Mouse (Mus musculus) heart, embryonic 15.5 days (tissue): ENCODE measurements at regions not wholly inside any gene's neighbourhood (a gene's known extent, or its start where the extent isn't known, plus 50 kb on each side); places are given as distances from the start of the nearest gene placed in this dataset.

Experiments used
- ATAC-seq: fragments of 200-750 bp; cut with Nextera tagmentation; replicated peaks from 2 replicates; pipeline ENCODE4 v1.8.0; 2017; ENCODE audit warnings: low read depth, moderate TSS enrichment; ENCODE audit not compliant: insufficient number of reproducible peaks, insufficient read depth, low FRiP score
- H3K27ac ChIP-seq: fragments of 300-500 bp; sonication (generic); 2 replicates; pipeline ENCODE4 v1.5.1; 2015; ENCODE audit warnings: mild to moderate bottlenecking, inconsistent platforms
- H3K27me3 ChIP-seq: fragments of 300-500 bp; sonication (generic); 2 replicates; pipeline ENCODE4 v1.6.1; 2015; ENCODE audit warnings: inconsistent platforms
- H3K36me3 ChIP-seq: fragments of 300-500 bp; sonication (generic); 2 replicates; pipeline ENCODE4 v1.6.1; 2015; ENCODE audit warnings: mild to moderate bottlenecking, inconsistent platforms
- H3K4me1 ChIP-seq: fragments of 300-500 bp; sonication (generic); replicated peaks from 2 replicates; pipeline ENCODE4 v1.6.1; 2015; ENCODE audit warnings: inconsistent platforms
- H3K4me2 ChIP-seq: fragments of 300-500 bp; sonication (generic); 2 replicates; pipeline ENCODE4 v1.6.1; 2015; ENCODE audit warnings: inconsistent platforms, mild to moderate bottlenecking, moderate library complexity
- H3K4me3 ChIP-seq: fragments of 300-500 bp; sonication (generic); 2 replicates; pipeline ENCODE4 v1.5.1; 2015; ENCODE audit warnings: mild to moderate bottlenecking, inconsistent platforms
- H3K9ac ChIP-seq: fragments of 300-500 bp; sonication (generic); 2 replicates; pipeline ENCODE4 v1.6.1; 2015; ENCODE audit warnings: mild to moderate bottlenecking, inconsistent platforms
- H3K9me3 ChIP-seq: fragments of 300-500 bp; sonication (generic); replicated peaks from 2 replicates; pipeline ENCODE4 v1.6.1; 2016; ENCODE audit warnings: inconsistent platforms
- WGBS: fragments of 180-500 bp; shearing (Covaris S2); methylation state at CpG from one replicate; pipeline ENCODE4 v1.1.7; 2015; ENCODE audit warnings: mixed read lengths; 5-methylcytosine and 5-hydroxymethylcytosine counted together

GRCm38 (mm10) chr2:173376926-173377325 lies 100.6 kb upstream of the Pmepa1 start:
- Histone ChIP-seq H3K27ac (no peak overlapping the region), H3K36me3 (no peaks in the 10 kb centered on the region), H3K4me3 (no peak overlapping the region), H3K9me3 (no peaks in the 10 kb centered on the region), H3K4me2 (no peak overlapping the region), H3K9ac (no peak overlapping the region), H3K4me1 (peaks cover 25% of the 10 kb centered on the region), H3K27me3 (no peaks in the 10 kb centered on the region)
- ATAC-seq: no peak
- WGBS: 85% methylated on average over 6 of the region's 6 CpGs

- peak overlapping the region; percentile 43; the same call in 1 of the 2 replicates for H3K27ac ChIP-seq
- no peaks in the 10 kb centered on the region for H3K9me3 ChIP-seq
- 41% methylated on average over 10 of the region's 12 CpGs for WGBS
- ATAC-seq: 0 out of 2 replicates have a peak, but pooled peaks have one; percentile 12
- peaks cover 27% of the 10 kb centered on the region for H3K4me1 ChIP-seq
- H3K27me3 ChIP-seq: no peaks in the 10 kb centered on the region
- H3K4me3 ChIP-seq: no peak overlapping the region
- H3K9ac ChIP-seq: no peak overlapping the region
- no peak overlapping the region for H3K4me2 ChIP-seq
- H3K36me3 ChIP-seq: no peaks in the 10 kb centered on the region
These were observed 101.3 kb upstream of the Pmepa1 start for GRCm38 (mm10) chr2:173377497-173378257.

GRCm38 (mm10) chr2:173379736-173380135 lies 103.4 kb upstream of the Pmepa1 start:
- Histone ChIP-seq H3K9me3 (no peaks in the 10 kb centered on the region), H3K36me3 (no peaks in the 10 kb centered on the region), H3K4me3 (no peak overlapping the region), H3K4me1 (peaks cover 24% of the 10 kb centered on the region), H3K4me2 (no peak overlapping the region), H3K9ac (no peak overlapping the region), H3K27ac (peak overlapping the region; percentile 56; the same call in 1 of the 2 replicates), H3K27me3 (no peaks in the 10 kb centered on the region)
- 77% methylated on average over 1 of the region's 1 CpGs for WGBS
- ATAC-seq: no peak

GRCm38 (mm10) chr2:173380341-173380761 lies 104.0 kb upstream of the Pmepa1 start:
- ATAC-seq: 0 out of 2 replicates have a peak, but pooled peaks have one; percentile 41
- peak overlapping the region; percentile 56; the same call in 1 of the 2 replicates for H3K27ac ChIP-seq
- no peaks in the 10 kb centered on the region for H3K9me3 ChIP-seq
- 28% methylated on average over 3 of the region's 3 CpGs for WGBS
- peaks cover 24% of the 10 kb centered on the region for H3K4me1 ChIP-seq
- no peak overlapping the region for H3K4me3 ChIP-seq
- no peak overlapping the region for H3K4me2 ChIP-seq
- H3K9ac ChIP-seq: no peak overlapping the region
- no peaks in the 10 kb centered on the region for H3K27me3 ChIP-seq
- no peaks in the 10 kb centered on the region for H3K36me3 ChIP-seq

GRCm38 (mm10) chr2:173382176-173382813 lies 106.0 kb upstream of the Pmepa1 start:
- Histone ChIP-seq H3K4me1 (peaks cover 27% of the 10 kb centered on the region), H3K9ac (no peak overlapping the region), H3K4me2 (no peak overlapping the region), H3K36me3 (no peaks in the 10 kb centered on the region), H3K27me3 (no peaks in the 10 kb centered on the region), H3K27ac (peak overlapping the region; percentile 26; the same call in 1 of the 2 replicates), H3K9me3 (no peaks in the 10 kb centered on the region), H3K4me3 (no peak overlapping the region)
- ATAC-seq: no peak
- 42% methylated on average over 7 of the region's 7 CpGs for WGBS

- no peaks in the 10 kb centered on the region for H3K9me3 ChIP-seq
- no peaks in the 10 kb centered on the region for H3K27me3 ChIP-seq
- no peak overlapping the region for H3K4me3 ChIP-seq
- H3K4me2 ChIP-seq: no peak overlapping the region
- H3K27ac ChIP-seq: no peak overlapping the region
- no peak overlapping the region for H3K9ac ChIP-seq
- H3K4me1 ChIP-seq: peaks cover 14% of the 10 kb centered on the region
- no peak for ATAC-seq
- 68% methylated on average over 8 of the region's 8 CpGs for WGBS
- no peaks in the 10 kb centered on the region for H3K36me3 ChIP-seq
These were observed 108.7 kb upstream of the Pmepa1 start for GRCm38 (mm10) chr2:173384935-173385586.

- Histone ChIP-seq H3K4me2 (no peak overlapping the region), H3K27ac (no peak overlapping the region; the same call in 1 of the 2 replicates), H3K4me1 (peaks cover 7% of the 10 kb centered on the region), H3K9ac (no peak overlapping the region), H3K9me3 (no peaks in the 10 kb centered on the region), H3K36me3 (no peaks in the 10 kb centered on the region), H3K27me3 (no peaks in the 10 kb centered on the region), H3K4me3 (no peak overlapping the region)
- no peak for ATAC-seq
- 42% methylated on average over 9 of the region's 9 CpGs for WGBS
These were observed 109.4 kb upstream of the Pmepa1 start for GRCm38 (mm10) chr2:173385722-173386141.

- no peaks in the 10 kb centered on the region for H3K9me3 ChIP-seq
- ATAC-seq: no peak
- H3K4me2 ChIP-seq: no peak overlapping the region
- peaks cover 3% of the 10 kb centered on the region; the same call in 1 of the 2 replicates for H3K4me1 ChIP-seq
- H3K9ac ChIP-seq: no peak overlapping the region
- 59% methylated on average over 4 of the region's 4 CpGs for WGBS
- H3K36me3 ChIP-seq: no peaks in the 10 kb centered on the region
- H3K27me3 ChIP-seq: no peaks in the 10 kb centered on the region
- H3K4me3 ChIP-seq: no peak overlapping the region
- no peak overlapping the region for H3K27ac ChIP-seq
These were observed 111.8 kb upstream of the Pmepa1 start for GRCm38 (mm10) chr2:173388140-173388539.

- ATAC-seq: no peak
These were observed 116.4 kb upstream of the Pmepa1 start for GRCm38 (mm10) chr2:173392557-173393323.

GRCm38 (mm10) chr2:173393324-173393592 lies 116.9 kb upstream of the Pmepa1 start:
- H3K9ac ChIP-seq: no peak overlapping the region
- no peak overlapping the region for H3K27ac ChIP-seq
- H3K4me1 ChIP-seq: no peaks in the 10 kb centered on the region
- ATAC-seq: no peak
- H3K4me3 ChIP-seq: no peak overlapping the region
- H3K36me3 ChIP-seq: no peaks in the 10 kb centered on the region
- H3K4me2 ChIP-seq: no peak overlapping the region
- no peaks in the 10 kb centered on the region for H3K27me3 ChIP-seq
- 53% methylated on average over 2 of the region's 2 CpGs for WGBS
- no peaks in the 10 kb centered on the region; the same call in 1 of the 2 replicates for H3K9me3 ChIP-seq

More at GRCm38 (mm10) chr2:173392557-173393323, 116.4 kb upstream of the Pmepa1 start:
- H3K9ac ChIP-seq: no peak overlapping the region
- WGBS: 75% methylated on average over 14 of the region's 14 CpGs
- H3K4me2 ChIP-seq: no peak overlapping the region
- no peaks in the 10 kb centered on the region; the same call in 1 of the 2 replicates for H3K9me3 ChIP-seq
- no peaks in the 10 kb centered on the region for H3K4me1 ChIP-seq
- H3K4me3 ChIP-seq: no peak overlapping the region
- no peak overlapping the region for H3K27ac ChIP-seq
- H3K27me3 ChIP-seq: no peaks in the 10 kb centered on the region
- H3K36me3 ChIP-seq: no peaks in the 10 kb centered on the region

GRCm38 (mm10) chr2:173395526-173395925 lies 119.2 kb upstream of the Pmepa1 start:
- H3K36me3 ChIP-seq: no peaks in the 10 kb centered on the region
- H3K4me3 ChIP-seq: no peak overlapping the region
- no peak overlapping the region for H3K4me2 ChIP-seq
- no peak overlapping the region for H3K9ac ChIP-seq
- H3K9me3 ChIP-seq: no peaks in the 10 kb centered on the region; the same call in 1 of the 2 replicates
- H3K4me1 ChIP-seq: no peaks in the 10 kb centered on the region
- no peak for ATAC-seq
- H3K27me3 ChIP-seq: no peaks in the 10 kb centered on the region
- WGBS: 43% methylated on average over 6 of the region's 6 CpGs
- H3K27ac ChIP-seq: no peak overlapping the region
